Mouse (Mus musculus): ENCODE measurements at regions not wholly inside any gene's neighbourhood (a gene's known extent, or its start where the extent isn't known, plus 50 kb on each side); places are given as distances from the start of the nearest gene placed in this dataset.

DNA sequence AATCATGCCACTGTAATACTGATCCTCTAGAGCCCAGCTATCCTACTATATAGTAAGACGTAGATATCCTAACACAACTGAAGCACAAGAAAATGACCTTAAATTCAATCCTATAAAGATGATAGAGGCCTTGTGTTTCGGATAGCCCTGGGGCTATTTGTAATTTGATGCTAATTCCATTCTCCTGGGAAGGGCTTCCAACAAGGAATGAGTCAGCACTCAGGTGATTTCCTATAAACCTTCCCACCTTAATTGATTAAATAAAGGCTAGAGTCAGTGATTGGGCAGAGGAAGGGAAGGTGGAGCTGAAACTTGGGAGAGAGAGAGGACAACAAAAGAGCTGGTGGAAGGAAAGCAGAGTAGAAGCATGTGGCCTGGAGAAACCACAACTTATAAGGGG lies 86.0 kb downstream of the Ccng2 start:
- TF ChIP-seq POLR2A (IDR thresholded peaks at IDR 0.05; ENCODE audit: low read depth, low read length) (no peak), CTCF (IDR thresholded peaks at IDR 0.05; ENCODE audit: extremely low read depth, insufficient read depth, insufficient read length, insufficient replicate concordance) (no peak)

Data from spleen, adult 2 months (tissue).